Mouse (Mus musculus): Measurements from ENCODE around the gene Zfp655. TPM values are rescaled to one million over a fixed set of nuclear protein-coding genes. Genes with fewer than 3 reads are reported as not detected.
"Not testable (repeated sequence)": the region's sequence is repeated elsewhere in the genome, so short reads cannot be mapped to it uniquely, and the experiment has no call there.

Gene Zfp655
- total RNA-seq (2017) = 51.3 and 62.6 TPM in 2 replicates

DNA sequence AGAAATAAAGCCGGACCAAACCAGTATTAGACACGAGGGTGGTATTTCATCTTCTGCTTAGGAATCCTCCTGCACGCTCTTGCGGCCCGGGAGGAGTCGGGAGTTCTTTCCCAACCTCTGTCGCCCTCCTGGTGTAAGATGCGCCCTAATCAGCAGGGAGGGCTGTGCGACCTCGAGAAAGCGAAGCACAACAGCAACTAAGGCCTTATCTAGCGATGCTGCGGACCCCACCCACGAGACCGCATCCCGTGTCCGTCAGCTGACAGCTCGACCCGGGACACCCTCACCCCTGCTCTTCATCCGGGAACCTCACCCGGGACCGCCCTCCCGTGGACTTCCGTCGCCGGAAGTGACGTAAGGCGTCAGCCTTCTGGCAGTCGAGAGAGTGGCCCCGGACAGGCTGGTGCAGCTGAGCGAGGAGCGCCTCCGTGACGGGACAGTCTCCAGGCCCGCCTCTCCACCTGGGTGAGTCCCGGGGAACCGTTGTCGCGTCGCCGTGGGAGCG lies at the start of gene Zfp655:
TSS of gene Zfp655 (plus strand) at position 349 of the 505 bp plus-strand sequence.
- peak; percentile 93 to 94 for ATAC-seq (replicated peaks in 1 of 2; ENCODE audit: insufficient read depth in 1 of 2, low FRiP score in 2 of 2, low TSS enrichment in 1 of 2, low read depth in 1 of 2, poor library complexity in 2 of 2, severe bottlenecking in 2 of 2)

- no peak for ATAC-seq (replicated peaks in 1 of 2; ENCODE audit: insufficient read depth in 1 of 2, low FRiP score in 2 of 2, low TSS enrichment in 1 of 2, low read depth in 1 of 2, poor library complexity in 2 of 2, severe bottlenecking in 2 of 2)
Observed at GRCm38 (mm10) chr5:145185244-145185643, 46.3 kb upstream of the Zfp655 start.

- ATAC-seq (replicated peaks in 1 of 2; ENCODE audit: insufficient read depth in 1 of 2, low FRiP score in 2 of 2, low TSS enrichment in 1 of 2, low read depth in 1 of 2, poor library complexity in 2 of 2, severe bottlenecking in 2 of 2) = no peak
Observed at GRCm38 (mm10) chr5:145189416-145189815, 42.1 kb upstream of the Zfp655 start.

- ATAC-seq (replicated peaks in 1 of 2; ENCODE audit: insufficient read depth in 1 of 2, low FRiP score in 2 of 2, low TSS enrichment in 1 of 2, low read depth in 1 of 2, poor library complexity in 2 of 2, severe bottlenecking in 2 of 2) = no peak; a peak in 1 of 4 replicates
Observed at GRCm38 (mm10) chr5:145190373-145190772, 41.1 kb upstream of the Zfp655 start.

DNA sequence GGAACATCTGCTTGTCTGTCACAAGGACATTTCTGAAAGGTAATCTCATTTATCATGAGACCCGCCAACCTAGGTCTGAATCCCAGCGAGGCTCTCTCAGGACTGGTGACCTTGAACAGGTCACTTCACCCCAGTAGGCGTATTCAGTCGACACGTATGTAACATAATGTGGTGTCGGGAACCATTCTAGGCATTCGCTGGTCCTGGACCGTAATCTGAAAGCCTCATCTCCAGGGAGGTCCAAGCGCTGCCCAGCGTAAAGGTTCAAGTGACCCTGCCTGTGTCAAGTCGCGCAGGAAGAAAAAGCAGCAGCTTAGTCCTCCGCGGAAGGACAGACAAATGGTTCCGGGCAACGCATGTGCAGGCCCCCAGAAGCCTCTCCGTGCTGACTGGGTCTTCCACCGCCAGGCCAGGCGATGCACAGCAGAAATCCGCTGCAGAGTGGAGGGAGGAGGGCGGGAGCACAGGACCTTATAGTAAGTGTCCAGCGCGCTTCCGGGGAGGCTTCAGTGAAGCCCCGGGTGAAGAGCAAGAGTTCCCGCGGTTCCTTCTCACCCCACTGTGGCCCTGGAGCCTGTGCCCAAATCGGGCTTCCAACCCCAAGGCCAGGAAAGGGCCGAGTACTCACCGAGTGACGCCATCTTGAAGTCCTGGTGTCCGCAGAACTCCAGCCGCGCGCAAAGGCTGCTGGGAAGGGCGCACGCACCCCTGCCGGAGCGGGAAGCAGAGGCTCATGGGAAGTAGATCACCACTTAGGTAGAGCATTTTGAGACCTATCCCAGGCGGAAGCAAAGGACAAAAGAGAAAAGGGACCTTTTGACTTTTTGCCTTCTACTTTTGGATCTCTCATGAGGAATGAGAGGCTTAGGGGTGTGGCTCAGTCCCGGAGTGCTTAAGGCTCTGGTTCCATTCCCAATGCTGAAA lies 40.4 kb upstream of the Zfp655 start:
- ATAC-seq (replicated peaks in 1 of 2; ENCODE audit: insufficient read depth in 1 of 2, low FRiP score in 2 of 2, low TSS enrichment in 1 of 2, low read depth in 1 of 2, poor library complexity in 2 of 2, severe bottlenecking in 2 of 2) = peak; percentile 95

DNA sequence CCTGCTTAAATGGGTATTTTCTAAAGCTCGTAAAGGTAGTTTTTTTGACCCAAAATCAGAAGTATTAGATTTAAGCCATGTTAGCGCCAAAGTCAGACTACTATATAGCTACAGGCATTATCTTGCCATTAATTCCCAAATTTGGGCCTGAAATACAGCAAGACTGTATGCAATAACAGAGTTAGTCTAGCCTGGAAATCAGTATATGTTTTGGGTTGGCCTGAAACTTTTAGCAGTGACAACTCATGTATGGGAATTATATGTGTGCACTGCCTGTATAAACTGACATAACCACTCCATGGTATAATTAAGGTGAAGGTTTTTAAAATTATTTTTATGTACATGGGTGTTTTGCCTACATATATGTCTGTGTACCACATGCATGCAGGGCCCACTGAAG lies 39.6 kb upstream of the Zfp655 start, which contains the start of gene Atp5j2:
TSS of gene Atp5j2 (minus strand) at position 101 of the 400 bp plus-strand sequence.
- no peak for ATAC-seq (replicated peaks in 1 of 2; ENCODE audit: insufficient read depth in 1 of 2, low FRiP score in 2 of 2, low TSS enrichment in 1 of 2, low read depth in 1 of 2, poor library complexity in 2 of 2, severe bottlenecking in 2 of 2)

DNA sequence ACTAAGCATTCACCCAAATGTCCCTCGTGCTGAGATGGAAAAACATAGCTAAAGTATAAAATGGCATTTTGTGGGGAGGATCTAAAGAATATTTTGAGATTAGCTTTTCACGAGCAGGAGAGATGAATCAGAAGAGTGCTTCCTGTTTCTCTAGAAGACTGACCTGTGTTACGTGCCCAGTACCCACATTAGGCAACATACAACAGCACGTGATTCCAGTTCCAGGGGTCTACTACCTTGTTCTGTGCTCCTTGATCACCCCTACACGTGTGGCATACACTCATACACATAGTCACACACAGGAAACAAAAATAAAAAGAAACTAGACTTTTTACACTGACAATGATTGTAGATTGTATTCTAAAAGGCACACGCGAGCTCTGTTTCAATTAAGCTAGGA lies 31.1 kb upstream of the Zfp655 start:
- no peak for ATAC-seq (replicated peaks in 1 of 2; ENCODE audit: insufficient read depth in 1 of 2, low FRiP score in 2 of 2, low TSS enrichment in 1 of 2, low read depth in 1 of 2, poor library complexity in 2 of 2, severe bottlenecking in 2 of 2)

GRCm38 (mm10) chr5:145201321-145201991 lies 30.1 kb upstream of the Zfp655 start, which contains the start of gene Zkscan14:
Gene Zkscan14 (minus strand): TSS chr5:145201868.
- ATAC-seq (replicated peaks in 1 of 2; ENCODE audit: insufficient read depth in 1 of 2, low FRiP score in 2 of 2, low TSS enrichment in 1 of 2, low read depth in 1 of 2, poor library complexity in 2 of 2, severe bottlenecking in 2 of 2) = peak; percentile 63 to 76

DNA sequence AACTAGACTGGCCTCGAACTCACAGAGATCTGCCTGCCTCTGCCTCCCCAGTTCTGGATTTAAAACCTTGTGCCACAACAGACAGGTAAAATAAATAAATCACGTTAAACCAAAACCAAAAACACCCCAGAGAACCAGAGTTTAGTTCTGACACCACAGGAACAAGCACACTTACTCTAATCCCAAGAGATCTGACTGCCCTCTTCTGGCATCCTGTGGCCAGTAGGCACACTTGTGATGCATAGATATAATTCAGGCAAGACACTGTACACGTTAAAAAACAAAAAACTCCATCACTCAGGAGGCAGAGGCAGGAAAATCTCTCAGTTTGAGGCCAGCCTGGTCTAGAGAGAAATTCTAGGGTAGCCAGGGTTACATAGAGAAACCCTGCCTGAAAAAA lies 29.1 kb upstream of the Zfp655 start:
- no peak for ATAC-seq (replicated peaks in 1 of 2; ENCODE audit: insufficient read depth in 1 of 2, low FRiP score in 2 of 2, low TSS enrichment in 1 of 2, low read depth in 1 of 2, poor library complexity in 2 of 2, severe bottlenecking in 2 of 2)

DNA sequence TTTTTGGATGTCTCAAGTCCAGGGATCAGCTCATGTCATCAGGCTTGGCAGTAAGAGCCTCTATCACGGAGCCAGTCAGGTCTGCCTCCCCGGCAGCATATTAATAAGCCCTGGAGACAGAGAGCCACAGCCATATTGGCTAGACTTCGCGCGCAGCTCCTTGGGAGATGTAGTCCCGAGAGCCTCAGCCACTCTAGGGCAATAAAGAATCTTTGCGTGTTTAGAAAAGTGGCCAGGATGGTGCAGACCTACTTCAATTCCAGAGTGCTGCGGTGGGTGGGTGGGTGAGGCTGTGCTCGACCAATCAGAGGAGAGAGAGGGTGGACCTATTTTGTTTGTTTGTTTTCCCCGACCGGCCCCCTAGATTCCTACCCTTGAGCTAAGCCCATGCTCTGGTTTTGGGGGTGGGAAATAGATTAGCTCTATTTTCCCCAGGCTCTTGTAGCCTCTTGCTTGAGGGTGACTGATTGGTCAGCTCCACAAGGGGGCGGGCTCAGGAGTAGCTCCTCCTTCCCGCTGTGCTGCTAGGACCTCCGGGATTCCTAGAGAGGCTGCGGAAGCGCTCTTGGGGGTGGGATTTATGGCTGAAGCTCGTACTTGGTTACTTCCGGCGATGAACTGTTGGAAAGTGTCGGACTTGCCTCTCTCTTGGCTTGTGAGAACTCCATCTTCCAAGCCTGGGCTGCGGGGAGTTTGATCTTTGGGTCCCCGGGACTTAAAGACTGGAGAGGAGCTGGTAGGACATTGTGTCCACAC lies 27.4 kb upstream of the Zfp655 start, which contains the start of gene Zkscan5:
TSS of gene Zkscan5 (plus strand) at position 627 of the 756 bp plus-strand sequence.
- peak; percentile 85 to 89 for ATAC-seq (replicated peaks in 1 of 2; ENCODE audit: insufficient read depth in 1 of 2, low FRiP score in 2 of 2, low TSS enrichment in 1 of 2, low read depth in 1 of 2, poor library complexity in 2 of 2, severe bottlenecking in 2 of 2)

DNA sequence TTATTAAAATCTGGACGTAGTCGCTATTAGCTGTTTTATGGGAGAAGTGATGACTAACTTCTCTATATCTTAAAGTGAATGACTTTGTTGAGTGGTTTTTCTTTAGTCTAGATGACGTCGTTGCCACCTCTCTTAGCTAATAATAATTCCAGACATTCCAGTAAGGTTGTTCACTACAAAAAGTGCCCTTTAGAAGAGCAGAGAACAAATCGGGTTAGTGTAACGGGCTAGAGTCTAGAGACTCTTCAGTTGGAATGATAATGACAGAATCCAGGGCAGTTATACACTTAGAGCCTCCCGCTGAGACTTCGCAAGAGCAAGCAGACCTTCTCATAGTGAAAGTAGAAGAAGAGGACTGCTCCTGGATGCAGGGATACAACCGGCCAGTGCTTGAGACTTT lies 26.5 kb upstream of the Zfp655 start:
- ATAC-seq (replicated peaks in 1 of 2; ENCODE audit: insufficient read depth in 1 of 2, low FRiP score in 2 of 2, low TSS enrichment in 1 of 2, low read depth in 1 of 2, poor library complexity in 2 of 2, severe bottlenecking in 2 of 2) = no peak

GRCm38 (mm10) chr5:145207385-145207784 lies 24.1 kb upstream of the Zfp655 start:
- ATAC-seq (replicated peaks in 1 of 2; ENCODE audit: insufficient read depth in 1 of 2, low FRiP score in 2 of 2, low TSS enrichment in 1 of 2, low read depth in 1 of 2, poor library complexity in 2 of 2, severe bottlenecking in 2 of 2) = no peak

DNA sequence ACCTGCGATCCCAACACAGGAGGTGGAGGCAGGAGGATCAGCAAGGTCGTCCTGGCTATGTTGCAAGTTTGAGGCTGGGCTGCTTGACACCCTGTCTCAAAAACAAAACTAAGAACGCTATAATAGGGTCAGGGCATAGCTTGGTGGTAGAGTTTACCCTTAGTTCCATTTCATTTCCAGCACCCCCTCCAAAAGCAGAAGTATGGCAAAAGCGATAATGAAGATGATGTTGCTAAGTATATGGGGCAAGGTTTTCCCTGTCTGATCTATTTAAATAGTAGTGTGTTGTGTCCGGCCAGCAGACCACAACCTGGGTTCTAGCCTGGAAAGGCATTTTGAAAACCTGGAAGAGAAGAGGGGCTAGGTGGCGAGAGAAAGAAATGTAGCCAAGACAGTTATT lies 23.6 kb upstream of the Zfp655 start:
- ATAC-seq (replicated peaks in 1 of 2; ENCODE audit: insufficient read depth in 1 of 2, low FRiP score in 2 of 2, low TSS enrichment in 1 of 2, low read depth in 1 of 2, poor library complexity in 2 of 2, severe bottlenecking in 2 of 2) = no peak

DNA sequence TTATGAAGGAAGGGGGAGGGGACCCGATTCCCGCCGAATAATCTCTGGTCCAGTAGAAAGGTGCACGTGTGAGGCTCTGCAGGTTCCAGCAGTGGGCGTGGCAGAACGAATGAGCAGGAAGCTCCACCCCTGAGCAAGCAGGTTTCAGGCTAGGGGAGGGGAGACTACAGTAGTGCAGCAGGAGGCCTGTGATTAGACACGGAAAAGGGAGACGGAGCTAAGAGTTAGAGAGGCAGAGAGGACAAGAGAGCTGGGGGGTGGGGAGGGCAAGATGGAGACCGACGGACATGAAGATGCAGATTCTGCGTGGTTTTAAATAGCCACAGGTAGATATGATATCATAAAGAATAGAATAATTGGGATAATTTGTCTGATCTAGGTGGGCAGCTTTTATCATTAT lies 23.1 kb upstream of the Zfp655 start:
- not testable (repeated sequence) for ATAC-seq (replicated peaks in 1 of 2; ENCODE audit: insufficient read depth in 1 of 2, low FRiP score in 2 of 2, low TSS enrichment in 1 of 2, low read depth in 1 of 2, poor library complexity in 2 of 2, severe bottlenecking in 2 of 2)

DNA sequence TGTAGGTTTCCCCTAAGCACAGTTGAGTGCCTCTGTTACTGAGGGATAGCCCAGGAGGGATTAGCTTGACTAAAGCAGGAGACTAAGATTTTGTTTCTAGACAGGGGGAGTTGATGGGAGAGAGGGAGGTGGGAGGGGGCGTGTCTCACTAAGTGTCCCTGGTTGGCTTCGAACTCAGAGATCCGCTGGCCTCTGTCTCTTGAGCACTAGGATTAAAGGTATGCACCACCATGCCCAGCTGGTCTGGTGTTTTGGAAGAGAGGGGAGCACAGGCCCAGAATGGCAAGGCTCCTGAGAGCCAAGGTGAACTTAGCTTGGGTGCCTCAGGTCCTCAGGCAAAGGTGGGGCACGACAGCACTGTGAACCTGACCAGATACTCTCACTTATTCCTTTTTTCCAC lies 20.2 kb upstream of the Zfp655 start:
- no peak for ATAC-seq (replicated peaks in 1 of 2; ENCODE audit: insufficient read depth in 1 of 2, low FRiP score in 2 of 2, low TSS enrichment in 1 of 2, low read depth in 1 of 2, poor library complexity in 2 of 2, severe bottlenecking in 2 of 2)

DNA sequence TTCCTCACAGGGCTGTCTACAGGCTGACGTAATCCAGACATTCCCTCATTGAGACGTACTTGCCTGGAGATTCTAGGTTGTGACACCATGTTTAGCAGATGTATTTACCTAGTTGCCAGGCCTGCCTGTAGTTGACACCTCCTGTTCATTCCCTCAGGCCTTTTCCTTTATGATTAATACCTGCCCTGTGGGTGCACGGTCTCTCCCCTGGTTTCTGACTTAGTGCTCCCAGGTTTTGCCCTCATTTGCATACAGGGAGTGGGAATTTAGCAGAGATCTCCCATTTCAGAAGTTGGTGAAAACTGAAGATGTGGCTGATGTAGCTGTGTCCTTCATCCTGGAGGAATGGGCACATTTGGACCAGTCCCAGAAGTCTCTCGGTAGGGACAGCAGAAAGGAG lies 19.3 kb upstream of the Zfp655 start:
- ATAC-seq (replicated peaks in 1 of 2; ENCODE audit: insufficient read depth in 1 of 2, low FRiP score in 2 of 2, low TSS enrichment in 1 of 2, low read depth in 1 of 2, poor library complexity in 2 of 2, severe bottlenecking in 2 of 2) = no peak

- no peak for ATAC-seq (replicated peaks in 1 of 2; ENCODE audit: insufficient read depth in 1 of 2, low FRiP score in 2 of 2, low TSS enrichment in 1 of 2, low read depth in 1 of 2, poor library complexity in 2 of 2, severe bottlenecking in 2 of 2)
Observed at GRCm38 (mm10) chr5:145213505-145213904, 18.0 kb upstream of the Zfp655 start.

Measured in hematopoietic stem cell, adult 5-6 weeks (primary cell).